Mouse (Mus musculus) hindbrain, embryonic 16.5 days (tissue): ENCODE data around the gene Ermn. TPM values are rescaled to one million over a fixed set of nuclear protein-coding genes. Genes with fewer than 3 reads are reported as not detected.

ENCODE experiments used
- ATAC-seq: fragments of 200-750 bp; cut with Nextera tagmentation; 2 replicates; pipeline ENCODE4 v1.8.0; 2017; ENCODE audit warnings: moderate TSS enrichment, moderate library complexity
- H3K27ac ChIP-seq: fragments of 300-500 bp; sonication (generic); 2 replicates; pipeline ENCODE4 v1.5.1; 2014; ENCODE audit warnings: low read depth, mild to moderate bottlenecking, control low read depth, low read length, moderate library complexity
- H3K27me3 ChIP-seq: fragments of 300-500 bp; sonication (generic); replicated peaks from 2 replicates; pipeline ENCODE4 v1.6.1; 2014; ENCODE audit warnings: low read length; ENCODE audit not compliant: control insufficient read depth, insufficient read depth
- H3K36me3 ChIP-seq: fragments of 300-500 bp; sonication (generic); 2 replicates; pipeline ENCODE4 v1.6.1; 2014; ENCODE audit warnings: mild to moderate bottlenecking, low read length, moderate library complexity, mixed read lengths; ENCODE audit not compliant: control insufficient read depth, insufficient read depth
- H3K4me1 ChIP-seq: fragments of 300-500 bp; sonication (generic); 2 replicates; pipeline ENCODE4 v1.6.1; 2014; ENCODE audit warnings: low read depth, low read length; ENCODE audit not compliant: control insufficient read depth, insufficient read depth
- H3K4me2 ChIP-seq: fragments of 300-500 bp; sonication (generic); 2 replicates; pipeline ENCODE4 v1.6.1; 2014; ENCODE audit warnings: mild to moderate bottlenecking, low read length, control low read depth, moderate library complexity
- H3K4me3 ChIP-seq: fragments of 300-500 bp; sonication (generic); 2 replicates; pipeline ENCODE4 v1.5.1; 2014; ENCODE audit warnings: mild to moderate bottlenecking, low read length, control low read depth, moderate library complexity
- H3K9ac ChIP-seq: fragments of 300-500 bp; sonication (generic); 2 replicates; pipeline ENCODE4 v1.6.1; 2014; ENCODE audit warnings: low read depth, mild to moderate bottlenecking, control low read depth, low read length, moderate library complexity
- H3K9me3 ChIP-seq: fragments of 300-500 bp; sonication (generic); 2 replicates; pipeline ENCODE4 v1.6.1; 2014; ENCODE audit warnings: mild to moderate bottlenecking, low read length, moderate library complexity; ENCODE audit not compliant: control insufficient read depth
- WGBS: fragments of 180-500 bp; shearing (Covaris S2); extraction: QIAGEN DNeasy Blood & Tissue Kit; methylation state at CpG from one replicate; pipeline ENCODE4 v1.1.7; 2014; 5-methylcytosine and 5-hydroxymethylcytosine counted together
- polyA plus RNA-seq: library from polyadenylated mRNA; unstranded; fragments of >200 nt; fragmentation: Nextera tagmentation; extraction: Ambion mirVana; gene quantifications from 2 replicates; pipeline ENCODE4 v1.2.1, GENCODE M21; 2015

The Ermn gene
- polyA plus RNA-seq, 1 experiment from 2014 or later: 0.49 TPM

- H3K27ac ChIP-seq: no peak overlapping the region
- no peak overlapping the region for H3K4me3 ChIP-seq
- 26% methylated on average over 7 of the region's 7 CpGs for WGBS
- no peak for ATAC-seq
- no peaks in the 10 kb centered on the region for H3K27me3 ChIP-seq
- H3K9me3 ChIP-seq: no peaks in the 10 kb centered on the region
- H3K4me1 ChIP-seq: no peaks in the 10 kb centered on the region
- H3K4me2 ChIP-seq: no peak overlapping the region
- no peak overlapping the region for H3K9ac ChIP-seq
- H3K36me3 ChIP-seq: no peaks in the 10 kb centered on the region
Measured at GRCm38 (mm10) chr2:58029404-58029803, 23.3 kb downstream of the Ermn start.

DNA sequence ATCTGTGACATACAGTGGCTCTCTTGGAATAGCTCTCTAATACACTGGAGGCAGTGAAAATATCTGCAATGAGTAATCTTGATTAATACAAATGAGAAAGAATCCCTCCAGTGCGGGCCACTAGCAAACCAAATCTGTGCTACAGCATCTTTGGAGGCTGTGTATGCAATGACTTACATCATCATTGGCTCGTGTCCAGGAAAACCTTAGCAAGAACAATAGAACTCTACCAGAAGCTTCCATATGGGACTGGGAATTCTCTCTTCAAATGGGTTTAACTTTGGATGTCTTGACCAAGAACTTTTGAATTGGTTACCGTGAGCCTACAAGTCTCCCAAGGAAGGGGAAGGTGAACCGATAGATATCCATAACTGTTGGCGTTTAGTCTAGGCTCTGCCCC lies 25.9 kb downstream of the Ermn start:
- Histone ChIP-seq H3K36me3 (no peaks in the 10 kb centered on the region), H3K4me3 (no peak overlapping the region), H3K9ac (no peak overlapping the region), H3K27me3 (no peaks in the 10 kb centered on the region), H3K9me3 (no peaks in the 10 kb centered on the region), H3K27ac (no peak overlapping the region), H3K4me1 (no peaks in the 10 kb centered on the region), H3K4me2 (no peak overlapping the region)
- 87% methylated on average over 5 of the region's 5 CpGs for WGBS
- ATAC-seq: no peak

DNA sequence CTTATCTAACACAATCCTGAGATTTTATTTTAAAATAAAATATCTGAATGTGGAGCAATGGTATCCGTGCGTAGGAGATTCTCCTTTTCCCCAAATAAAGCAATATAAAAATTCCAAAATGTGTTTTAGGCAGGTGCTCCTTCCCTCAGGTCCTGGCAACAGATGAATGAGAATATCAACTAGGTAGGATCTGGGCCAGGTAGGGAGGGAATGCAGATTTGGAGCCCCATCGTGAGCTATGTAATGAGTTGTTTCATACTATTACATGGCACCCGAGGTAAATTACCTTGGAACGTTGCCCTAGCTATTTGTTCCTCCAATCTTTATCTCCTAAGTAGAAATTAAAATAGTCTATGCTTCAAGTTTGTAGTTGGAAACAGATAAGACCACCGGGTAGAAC lies 29.1 kb downstream of the Ermn start:
- Histone ChIP-seq H3K36me3 (no peaks in the 10 kb centered on the region), H3K9me3 (no peaks in the 10 kb centered on the region), H3K27ac (no peak overlapping the region), H3K4me2 (no peak overlapping the region), H3K9ac (no peak overlapping the region), H3K4me1 (no peaks in the 10 kb centered on the region), H3K27me3 (no peaks in the 10 kb centered on the region), H3K4me3 (no peak overlapping the region)
- ATAC-seq: no peak
- 86% methylated on average over 6 of the region's 6 CpGs for WGBS

DNA sequence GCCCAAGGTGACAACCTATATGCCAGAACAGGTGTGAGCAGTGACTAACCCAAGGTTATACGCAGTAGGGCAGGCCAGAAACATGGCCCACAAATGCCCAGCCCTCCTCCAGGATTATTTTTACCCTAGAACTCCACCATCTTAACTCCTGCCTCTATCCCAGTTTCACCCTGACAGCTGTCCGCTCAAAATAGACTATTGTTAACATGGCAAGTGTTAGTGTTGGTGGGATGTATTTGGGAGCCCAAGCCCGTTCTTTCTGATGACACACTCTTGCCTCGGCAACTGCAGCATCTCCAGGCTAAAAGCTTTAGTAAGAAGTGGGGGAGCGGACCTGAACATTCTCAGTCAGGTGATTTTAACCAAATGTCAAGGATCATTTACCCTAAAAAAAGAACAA lies 45.6 kb downstream of the Ermn start:
- Histone ChIP-seq H3K36me3 (no peaks in the 10 kb centered on the region), H3K4me2 (no peak overlapping the region), H3K4me3 (no peak overlapping the region), H3K9ac (no peak overlapping the region), H3K9me3 (no peaks in the 10 kb centered on the region), H3K4me1 (no peaks in the 10 kb centered on the region), H3K27me3 (no peaks in the 10 kb centered on the region), H3K27ac (no peak overlapping the region)
- WGBS: 95% methylated on average over 5 of the region's 5 CpGs
- no peak for ATAC-seq

- ATAC-seq: no peak
- WGBS: 83% methylated on average over 3 of the region's 3 CpGs
- Histone ChIP-seq H3K4me3 (no peak overlapping the region), H3K4me1 (no peaks in the 10 kb centered on the region), H3K4me2 (no peak overlapping the region), H3K27me3 (no peaks in the 10 kb centered on the region), H3K9me3 (no peaks in the 10 kb centered on the region), H3K9ac (no peak overlapping the region), H3K36me3 (no peaks in the 10 kb centered on the region), H3K27ac (no peak overlapping the region)
Measured at GRCm38 (mm10) chr2:58001497-58001896, 51.2 kb downstream of the Ermn start.

DNA sequence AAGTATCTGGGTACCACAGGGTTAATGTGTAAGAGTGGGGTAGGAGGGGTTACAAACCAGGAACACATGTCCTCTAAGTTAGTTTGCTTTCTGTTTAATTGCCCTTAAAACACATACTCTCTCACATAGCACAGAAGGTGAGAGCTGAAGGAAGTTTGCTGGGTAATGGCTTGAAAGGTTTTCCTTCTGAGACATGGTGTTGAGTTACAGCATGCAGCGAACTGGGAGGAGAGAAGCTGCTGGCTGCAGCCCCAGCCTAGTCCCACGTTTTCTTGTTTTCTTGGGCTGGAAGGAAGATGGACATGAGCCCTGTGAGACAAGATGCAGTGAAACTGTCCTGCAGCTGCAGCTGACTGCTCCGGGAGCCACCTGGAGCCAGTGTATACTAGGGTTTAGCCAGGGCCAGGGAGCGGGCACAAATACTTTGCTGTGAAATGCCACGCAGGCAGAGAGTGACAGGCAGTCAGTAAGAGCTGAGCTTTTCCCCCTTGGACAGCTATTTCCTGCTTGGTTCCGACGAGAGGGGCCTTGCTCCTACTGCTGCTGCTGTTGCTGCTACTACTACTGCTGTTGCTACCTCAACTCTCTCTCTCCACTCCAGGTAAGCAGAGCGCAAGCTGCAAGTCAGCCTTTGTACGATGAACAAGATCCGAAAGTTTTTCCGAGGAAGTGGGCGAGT lies 54.8 kb downstream of the Ermn start, which contains the start of gene Galnt5:
Gene Galnt5 (plus strand): TSS at position 133 of the 679 bp plus-strand sequence.
- Histone ChIP-seq H3K4me2 (0 out of 2 replicates have a peak within 1 kb of the TSS, but pooled peaks have one; percentile 8), H3K27ac (no peak within 1 kb of the TSS), H3K4me3 (no peak within 1 kb of the TSS), H3K36me3 (no peaks in the 10 kb centered on the region), H3K4me1 (no peaks in the 10 kb centered on the region), H3K9ac (no peak within 1 kb of the TSS), H3K27me3 (no peaks in the 10 kb centered on the region), H3K9me3 (no peaks in the 10 kb centered on the region)
- no peak for ATAC-seq
- WGBS: 64% methylated on average over 12 of the region's 12 CpGs

Other genes starting within 250 kb of the Ermn start
- 0.19 and 0.20 TPM in 2 replicates for gene Galnt5, start 55.0 kb downstream of the Ermn start, polyA plus RNA-seq
- gene Cytip, start 142.7 kb upstream of the Ermn start, polyA plus RNA-seq: 0.11 and 0.30 TPM in 2 replicates